Mouse (Mus musculus) forebrain, embryonic 12.5 days (tissue): ENCODE data around the gene Arhgap4. TPM values are rescaled to one million over a fixed set of nuclear protein-coding genes. Genes with fewer than 3 reads are reported as not detected.

Experiments
- ATAC-seq: fragments of 200-750 bp; cut with Nextera tagmentation; 2 replicates; pipeline ENCODE4 v1.8.0; 2017; ENCODE audit warnings: moderate TSS enrichment; ENCODE audit not compliant: low FRiP score
- H3K27ac ChIP-seq: fragments of 300-500 bp; sonication (generic); 2 replicates; pipeline ENCODE4 v1.5.1; 2016; ENCODE audit warnings: mild to moderate bottlenecking
- H3K27me3 ChIP-seq: fragments of 300-500 bp; sonication (generic); 2 replicates; pipeline ENCODE4 v1.6.1; 2016; ENCODE audit warnings: mild to moderate bottlenecking
- H3K36me3 ChIP-seq: fragments of 300-500 bp; sonication (generic); replicated peaks from 2 replicates; pipeline ENCODE4 v1.6.1; 2016; ENCODE audit warnings: mild to moderate bottlenecking
- H3K4me1 ChIP-seq: fragments of 300-500 bp; sonication (generic); 2 replicates; pipeline ENCODE4 v1.6.1; 2016
- H3K4me2 ChIP-seq: fragments of 300-500 bp; sonication (generic); 2 replicates; pipeline ENCODE4 v1.6.1; 2016; ENCODE audit warnings: mild to moderate bottlenecking, moderate library complexity
- H3K4me3 ChIP-seq: fragments of 300-500 bp; sonication (generic); replicated peaks from 2 replicates; pipeline ENCODE4 v1.5.1; 2016; ENCODE audit warnings: mild to moderate bottlenecking
- H3K9ac ChIP-seq: fragments of 300-500 bp; sonication (generic); 2 replicates; pipeline ENCODE4 v1.6.1; 2016; ENCODE audit warnings: mild to moderate bottlenecking
- H3K9me3 ChIP-seq: fragments of 300-500 bp; sonication (generic); 2 replicates; pipeline ENCODE4 v1.6.1; 2016
- WGBS: fragments of 180-500 bp; shearing (Covaris S2); methylation state at CpG from one replicate; pipeline ENCODE4 v1.1.7; 2016; 5-methylcytosine and 5-hydroxymethylcytosine counted together
- polyA plus RNA-seq: library from polyadenylated mRNA; unstranded; fragments of >200 nt; fragmentation: Nextera tagmentation; extraction: Ambion mirVana; gene quantifications from 2 replicates; pipeline ENCODE4 v1.2.1, GENCODE M21; 2016

Gene Arhgap4
- 1.8 and 3.6 TPM in 2 replicates for polyA plus RNA-seq

DNA sequence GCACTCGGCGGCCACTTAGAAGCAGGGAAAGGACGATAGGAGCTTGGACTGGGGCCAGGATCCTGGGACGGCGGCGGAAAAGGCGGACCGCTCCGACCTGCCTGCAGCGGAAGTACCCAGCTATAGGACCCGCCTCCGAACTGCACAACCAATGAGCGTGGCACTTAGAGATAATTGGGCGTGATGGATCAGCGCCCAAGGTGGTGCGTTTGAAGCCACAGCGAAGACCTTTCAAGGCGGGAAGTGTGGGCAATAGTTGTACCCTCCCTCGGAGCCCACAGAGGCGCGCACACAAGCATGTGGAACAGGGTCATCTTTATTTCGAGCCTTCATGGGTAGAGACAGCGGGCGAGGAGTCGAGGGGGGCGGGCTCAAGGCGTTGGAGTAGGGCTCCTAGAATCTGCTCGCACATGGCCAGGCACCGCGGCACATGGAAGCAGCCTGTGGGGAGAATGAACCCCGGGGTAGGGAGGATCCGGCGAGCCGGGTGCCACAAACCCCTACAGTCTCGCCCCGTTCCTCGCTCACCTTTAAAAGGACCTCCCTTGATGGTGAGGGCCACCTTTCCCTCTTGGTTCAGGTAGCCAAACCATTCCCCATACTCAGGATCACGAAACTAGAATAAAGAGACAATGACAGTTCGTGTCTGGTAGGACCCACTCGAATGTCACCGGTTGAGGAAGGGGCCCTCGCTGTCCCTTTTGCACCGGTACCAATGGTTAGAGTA lies at the start of gene Arhgap4, which contains the start of gene Naa10:
TSS of gene Arhgap4 (minus strand) at position 48 of the 727 bp plus-strand sequence.
TSS of gene Naa10 (minus strand) at position 122 of the 727 bp plus-strand sequence.
- H3K4me3 ChIP-seq, result peak within 1 kb of the TSS; percentile 55
- peaks cover 22% of the 10 kb centered on the region for H3K36me3 ChIP-seq
- no peaks in the 10 kb centered on the region for H3K27me3 ChIP-seq
- ATAC-seq, result peak; percentile 98
- H3K27ac ChIP-seq, result peak within 1 kb of the TSS; percentile 83
- peaks cover 10% of the 10 kb centered on the region; the same call in 1 of the 2 replicates for H3K4me1 ChIP-seq
- peak within 1 kb of the TSS; percentile 63 for H3K4me2 ChIP-seq
- H3K9ac ChIP-seq, result peak within 1 kb of the TSS; percentile 69
- no peaks in the 10 kb centered on the region for H3K9me3 ChIP-seq
- WGBS, result 17% methylated on average over 43 of the region's 43 CpGs

DNA sequence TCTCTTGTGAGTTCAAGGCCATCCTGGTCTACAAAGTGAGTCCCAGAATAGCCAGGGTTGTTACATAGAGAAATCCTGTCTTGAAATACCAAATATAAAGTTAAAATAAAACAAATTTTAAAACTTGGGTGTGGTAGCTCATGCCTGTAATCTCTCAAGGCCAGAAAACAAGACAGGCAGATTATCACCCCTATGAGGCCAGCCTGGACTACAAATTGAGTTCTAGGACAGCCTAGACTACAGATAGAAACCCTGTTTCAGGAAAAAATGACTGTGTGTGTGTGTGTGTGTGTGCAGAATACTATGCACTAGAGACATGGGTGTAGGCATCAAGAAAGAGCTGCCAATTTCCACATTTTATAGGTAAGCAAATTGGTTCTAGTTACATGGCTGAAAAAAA lies 49.1 kb upstream of the Arhgap4 start:
- Histone ChIP-seq H3K9ac (no peak overlapping the region), H3K4me2 (no peak overlapping the region), H3K27ac (no peak overlapping the region), H3K4me1 (0 out of 2 replicates have a peak, but pooled peaks cover 3% of the 10 kb centered on the region), H3K36me3 (no peaks in the 10 kb centered on the region), H3K4me3 (no peak overlapping the region), H3K9me3 (no peaks in the 10 kb centered on the region), H3K27me3 (no peaks in the 10 kb centered on the region)
- no peak for ATAC-seq

DNA sequence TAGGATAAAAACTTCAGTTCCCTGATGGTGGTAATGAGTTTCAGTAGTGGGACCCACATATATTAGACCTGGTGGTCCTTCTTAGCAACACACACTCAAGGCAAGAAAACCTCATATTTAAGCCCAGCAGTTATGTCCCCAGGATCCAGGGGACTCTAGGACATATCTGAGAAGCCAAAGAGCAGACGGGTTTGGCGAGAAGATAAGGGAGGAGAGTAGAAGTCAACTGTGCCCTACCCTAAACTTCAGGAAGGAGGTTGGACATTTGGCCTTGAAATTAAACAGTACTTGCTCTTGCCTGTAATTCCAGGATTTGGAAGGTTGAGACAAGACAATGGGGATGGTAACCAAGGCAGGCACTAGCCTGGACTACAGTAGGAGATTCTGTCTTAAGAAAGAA lies 48.1 kb upstream of the Arhgap4 start:
- Histone ChIP-seq H3K36me3 (no peaks in the 10 kb centered on the region), H3K9me3 (no peaks in the 10 kb centered on the region), H3K27me3 (no peaks in the 10 kb centered on the region), H3K4me3 (no peak overlapping the region), H3K27ac (no peak overlapping the region), H3K9ac (no peak overlapping the region), H3K4me1 (peaks cover 4% of the 10 kb centered on the region; the same call in 1 of the 2 replicates), H3K4me2 (no peak overlapping the region)
- 96% methylated on average over 2 of the region's 2 CpGs for WGBS
- ATAC-seq, result no peak

DNA sequence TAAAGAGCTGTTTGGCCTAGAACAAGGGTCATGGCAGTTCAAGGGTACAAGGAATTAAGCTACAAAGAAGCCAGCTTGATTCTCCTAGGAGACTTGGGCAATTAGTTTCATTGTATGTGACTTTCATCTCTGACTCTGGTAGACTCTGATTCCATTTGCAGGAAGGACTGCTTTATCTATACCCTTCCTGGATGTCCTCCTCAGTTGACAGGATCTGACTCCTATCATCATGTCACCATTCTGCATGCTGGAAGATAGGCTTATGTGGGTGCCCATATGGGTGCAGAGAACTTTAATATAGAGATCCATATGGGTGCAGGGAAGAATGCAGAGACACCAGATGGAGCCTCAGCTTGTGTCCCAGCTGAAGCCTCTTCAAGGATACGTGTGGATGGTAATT lies 47.5 kb upstream of the Arhgap4 start:
- 93% methylated on average over 1 of the region's 1 CpGs for WGBS
- no peaks in the 10 kb centered on the region for H3K9me3 ChIP-seq
- H3K36me3 ChIP-seq, result no peaks in the 10 kb centered on the region
- H3K4me2 ChIP-seq, result no peak overlapping the region
- no peak overlapping the region for H3K9ac ChIP-seq
- H3K27me3 ChIP-seq, result no peaks in the 10 kb centered on the region
- H3K4me3 ChIP-seq, result no peak overlapping the region
- no peak for ATAC-seq
- no peak overlapping the region for H3K27ac ChIP-seq
- H3K4me1 ChIP-seq, result peaks cover 9% of the 10 kb centered on the region

DNA sequence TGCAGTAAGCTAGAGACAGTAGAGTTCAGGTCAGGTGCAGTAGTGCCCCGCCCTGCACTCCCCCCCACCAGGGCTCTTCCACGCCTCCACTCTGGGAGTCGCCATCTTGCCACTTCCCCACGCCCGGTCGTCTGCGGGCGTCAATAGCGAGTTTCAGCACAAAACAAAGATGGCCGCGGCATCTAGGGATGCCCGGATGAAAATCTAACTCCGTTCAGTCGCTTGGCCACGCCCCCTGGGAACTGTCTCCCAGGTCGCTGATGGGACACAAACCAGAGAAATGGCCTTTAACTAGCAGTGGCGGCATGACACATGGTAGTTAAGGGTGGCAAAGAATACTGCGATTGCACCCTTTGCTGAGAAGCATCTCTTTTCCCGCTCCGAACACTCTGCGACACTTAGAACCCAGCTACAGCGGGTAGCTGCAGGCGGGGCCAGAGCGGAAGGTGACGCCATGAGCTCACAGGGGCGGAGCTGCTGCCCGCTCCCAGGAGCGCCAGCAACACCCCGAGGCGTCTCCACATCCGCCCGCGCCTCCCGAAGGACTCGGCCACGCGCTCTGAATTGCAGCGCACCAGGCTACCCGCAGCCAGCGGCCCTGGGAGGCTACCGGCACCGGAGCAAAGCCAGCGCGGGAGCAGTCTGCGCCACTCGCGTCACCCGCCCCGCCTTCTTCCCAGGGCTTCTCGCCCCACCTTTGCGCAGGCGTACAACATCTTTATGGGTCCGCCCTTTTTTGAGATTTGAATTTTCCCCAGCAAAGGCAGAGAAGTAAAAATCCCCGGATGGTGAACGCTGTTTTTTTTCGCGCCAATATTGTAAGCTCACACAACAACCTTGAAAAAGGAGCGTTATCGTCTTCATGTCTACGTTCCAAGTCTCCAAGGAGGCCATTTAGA lies 45.8 kb upstream of the Arhgap4 start:
- peak; percentile 90 for ATAC-seq
- 17% methylated on average over 60 of the region's 60 CpGs for WGBS
- no peaks in the 10 kb centered on the region for H3K9me3 ChIP-seq
- H3K27ac ChIP-seq, result peak overlapping the region; percentile 99
- H3K4me1 ChIP-seq, result peaks cover 24% of the 10 kb centered on the region
- no peaks in the 10 kb centered on the region for H3K36me3 ChIP-seq
- peak overlapping the region; percentile 68 for H3K4me3 ChIP-seq
- no peaks in the 10 kb centered on the region for H3K27me3 ChIP-seq
- peak overlapping the region; percentile 45 for H3K4me2 ChIP-seq
- peak overlapping the region; percentile 76 for H3K9ac ChIP-seq

DNA sequence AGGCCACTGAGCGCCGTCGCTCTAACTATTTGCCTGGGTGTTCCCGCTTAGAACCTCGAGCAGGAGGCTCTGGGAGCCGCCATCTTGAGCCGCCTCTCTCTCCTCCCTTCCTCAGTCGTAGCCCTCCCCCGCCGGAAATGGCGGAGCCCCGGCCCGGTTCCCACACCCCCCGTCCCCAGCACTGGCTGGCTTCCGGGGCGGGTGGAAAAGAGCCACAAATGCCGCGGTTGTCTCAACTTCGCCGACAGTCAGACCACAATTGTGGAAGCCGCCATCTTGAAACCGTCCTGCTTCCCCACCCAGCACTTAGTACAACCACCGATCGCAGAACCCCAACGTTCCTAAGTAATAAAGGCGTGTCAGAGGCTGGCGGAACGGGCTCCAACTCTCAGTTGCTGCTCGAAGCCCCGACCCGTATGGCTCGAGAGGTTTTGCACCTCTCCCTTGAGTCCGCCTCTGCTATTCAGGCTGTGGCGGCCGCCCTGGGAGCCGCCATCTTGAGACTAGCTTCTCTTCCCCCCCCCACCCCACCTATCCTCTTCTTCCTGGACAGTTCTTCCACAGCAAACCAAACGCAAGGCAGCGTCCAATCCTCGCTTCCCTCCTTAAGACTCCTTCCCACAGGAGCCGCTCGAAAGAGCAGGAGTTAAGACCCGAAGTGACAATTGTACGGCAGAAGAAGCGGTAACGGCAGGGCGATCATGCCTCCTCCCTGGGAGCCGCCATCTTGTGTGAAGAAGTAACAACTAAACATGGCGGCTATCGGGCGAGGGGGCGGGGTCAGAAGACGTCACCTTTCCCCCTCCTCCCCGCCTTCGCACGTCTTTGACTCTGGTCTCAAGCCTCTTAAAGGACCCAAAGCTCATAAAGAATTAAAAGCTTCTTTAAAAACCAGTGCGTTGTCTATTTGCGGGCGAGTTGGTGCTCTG lies 44.8 kb upstream of the Arhgap4 start, which contains the start of gene Hcfc1:
TSS of gene Hcfc1 (minus strand) at position 110 of the 929 bp plus-strand sequence.
- ATAC-seq, result peak; percentile 79

DNA sequence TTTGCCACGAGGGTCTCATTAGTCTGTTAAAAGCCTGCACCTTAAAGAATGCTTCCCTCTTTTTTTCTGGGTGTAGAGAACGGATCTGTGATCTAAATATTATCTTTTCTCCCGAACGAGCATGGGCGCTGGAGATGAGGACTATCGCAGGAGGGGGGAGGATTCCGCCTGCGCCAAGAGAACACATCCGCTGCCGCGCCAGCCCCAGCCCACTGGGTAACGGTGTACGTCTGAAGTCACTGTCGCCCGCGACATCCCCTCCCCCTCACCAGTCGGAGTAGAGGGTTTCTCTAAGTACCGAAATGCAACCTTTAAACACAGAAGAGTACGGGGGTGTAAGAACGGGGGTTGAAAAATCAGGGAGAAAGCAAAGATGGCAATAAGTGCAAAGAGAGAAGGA lies 43.6 kb upstream of the Arhgap4 start:
- H3K4me2 ChIP-seq, result peak overlapping the region; percentile 74
- no peaks in the 10 kb centered on the region for H3K27me3 ChIP-seq
- ATAC-seq, result no peak
- H3K4me1 ChIP-seq, result peaks cover 26% of the 10 kb centered on the region
- H3K36me3 ChIP-seq, result peaks cover 9% of the 10 kb centered on the region; the same call in 1 of the 2 replicates
- H3K27ac ChIP-seq, result peak overlapping the region; percentile 99
- no peaks in the 10 kb centered on the region for H3K9me3 ChIP-seq
- 21% methylated on average over 20 of the region's 20 CpGs for WGBS
- H3K9ac ChIP-seq, result peak overlapping the region; percentile 76
- peak overlapping the region; percentile 68 for H3K4me3 ChIP-seq

More for the DNA sequence above, 44.8 kb upstream of the Arhgap4 start, which contains the start of gene Hcfc1:
- no peaks in the 10 kb centered on the region for H3K9me3 ChIP-seq
- H3K36me3 ChIP-seq, result 0 out of 2 replicates have a peak, but pooled peaks cover 3% of the 10 kb centered on the region
- no peaks in the 10 kb centered on the region for H3K27me3 ChIP-seq
- peak within 1 kb of the TSS; percentile 68 for H3K4me3 ChIP-seq
- H3K9ac ChIP-seq, result peak within 1 kb of the TSS; percentile 76
- H3K4me2 ChIP-seq, result peak within 1 kb of the TSS; percentile 74
- H3K4me1 ChIP-seq, result peaks cover 26% of the 10 kb centered on the region
- WGBS, result 20% methylated on average over 58 of the region's 58 CpGs
- peak within 1 kb of the TSS; percentile 99 for H3K27ac ChIP-seq

DNA sequence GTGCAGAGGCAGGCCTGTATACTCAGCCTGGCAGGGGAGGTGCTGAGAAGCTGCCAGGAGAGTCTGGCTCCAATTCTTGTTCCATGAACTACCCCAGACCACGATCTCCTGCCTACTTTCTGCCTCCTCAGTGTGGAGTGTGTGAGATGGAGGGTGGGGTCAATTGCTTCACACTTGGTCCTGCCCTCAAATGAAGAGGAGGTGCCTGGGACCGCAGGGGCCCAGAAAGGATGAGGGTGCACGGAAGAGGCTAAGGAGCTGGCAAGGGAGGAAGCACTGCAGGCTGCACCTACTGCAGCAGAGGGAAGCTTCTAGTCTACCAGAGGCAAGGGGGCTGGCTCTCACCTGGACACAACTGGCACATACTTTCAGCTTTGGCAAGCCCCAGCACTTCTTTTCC lies 42.7 kb upstream of the Arhgap4 start:
- Histone ChIP-seq H3K36me3 (peaks cover 19% of the 10 kb centered on the region), H3K4me1 (peaks cover 26% of the 10 kb centered on the region), H3K4me2 (peak overlapping the region; percentile 74), H3K27me3 (no peaks in the 10 kb centered on the region), H3K9me3 (no peaks in the 10 kb centered on the region), H3K9ac (peak overlapping the region; percentile 76), H3K27ac (0 out of 2 replicates have a peak overlapping the region, but pooled peaks have one; percentile 13), H3K4me3 (peak overlapping the region; percentile 68)
- no peak for ATAC-seq
- WGBS, result 57% methylated on average over 3 of the region's 3 CpGs

DNA sequence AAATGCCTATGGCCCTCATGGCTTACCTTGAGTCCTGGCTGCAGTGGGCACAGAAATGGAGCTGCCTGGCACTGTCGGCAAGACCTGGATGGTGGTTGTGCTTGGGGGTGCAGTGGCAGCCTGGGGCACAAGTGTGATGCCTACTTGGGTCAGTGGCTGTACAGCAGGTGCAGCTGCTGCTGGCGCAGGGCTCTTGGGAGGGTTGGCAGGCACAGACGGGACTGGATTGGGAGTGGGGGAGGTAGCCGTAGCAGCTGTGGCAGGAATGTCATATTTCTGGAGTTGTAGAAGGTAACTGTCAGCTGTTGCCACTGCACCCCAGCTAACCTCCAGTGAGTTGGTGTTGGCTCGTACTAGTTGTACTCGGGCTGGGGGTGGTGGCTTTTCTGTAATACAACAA lies 33.3 kb upstream of the Arhgap4 start:
- ATAC-seq, result no peak
- Histone ChIP-seq H3K27ac (no peak overlapping the region), H3K4me1 (no peaks in the 10 kb centered on the region), H3K36me3 (peaks cover 87% of the 10 kb centered on the region), H3K9me3 (no peaks in the 10 kb centered on the region), H3K4me3 (no peak overlapping the region), H3K9ac (no peak overlapping the region), H3K4me2 (no peak overlapping the region), H3K27me3 (no peaks in the 10 kb centered on the region)
- WGBS, result 89% methylated on average over 6 of the region's 6 CpGs

DNA sequence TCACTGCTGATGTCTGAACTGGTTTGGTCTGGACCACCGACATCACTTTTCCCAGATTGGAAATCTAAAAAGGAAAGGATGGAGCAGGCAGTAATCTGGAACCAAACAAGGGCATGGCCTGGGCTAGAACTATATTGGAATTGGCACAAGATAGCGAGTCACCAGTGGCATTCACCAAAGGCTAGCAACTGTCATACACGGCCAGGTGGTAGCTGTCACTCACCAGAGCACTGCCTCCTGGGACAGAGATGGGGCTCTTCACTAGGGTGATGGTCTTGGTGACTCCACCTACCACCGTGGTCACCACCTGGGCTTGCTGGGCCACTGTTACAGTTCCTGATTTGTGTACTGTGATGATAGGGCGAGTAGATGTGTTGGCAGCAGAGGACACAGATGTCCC lies 30.9 kb upstream of the Arhgap4 start:
- WGBS, result 84% methylated on average over 5 of the region's 5 CpGs
- no peaks in the 10 kb centered on the region for H3K4me1 ChIP-seq
- H3K4me2 ChIP-seq, result no peak overlapping the region
- no peaks in the 10 kb centered on the region for H3K27me3 ChIP-seq
- ATAC-seq, result no peak
- no peak overlapping the region for H3K4me3 ChIP-seq
- no peaks in the 10 kb centered on the region for H3K9me3 ChIP-seq
- no peak overlapping the region for H3K9ac ChIP-seq
- H3K27ac ChIP-seq, result no peak overlapping the region
- peaks cover 90% of the 10 kb centered on the region for H3K36me3 ChIP-seq

DNA sequence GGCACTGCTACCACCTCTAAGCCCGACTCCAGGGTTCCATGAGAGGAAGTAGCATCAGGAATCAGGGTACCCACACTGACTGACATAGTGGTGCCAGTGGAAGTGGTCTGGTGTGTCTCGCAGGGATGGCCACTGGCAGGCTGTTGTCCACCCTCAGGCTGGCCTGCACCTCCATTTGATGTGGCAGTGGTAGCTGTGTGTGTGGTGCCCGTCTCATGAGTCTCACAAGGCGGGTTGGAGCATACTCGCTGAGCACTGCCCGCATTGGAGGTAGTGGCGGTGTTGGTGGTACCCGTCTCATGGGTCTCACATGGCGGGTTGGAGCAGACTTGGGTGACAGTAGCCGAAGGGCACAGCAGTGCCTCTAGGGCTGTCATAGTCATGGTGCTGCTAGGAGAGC lies 27.7 kb upstream of the Arhgap4 start:
- no peaks in the 10 kb centered on the region for H3K4me1 ChIP-seq
- peaks cover 99% of the 10 kb centered on the region for H3K36me3 ChIP-seq
- H3K9ac ChIP-seq, result no peak overlapping the region
- no peak for ATAC-seq
- WGBS, result 94% methylated on average over 10 of the region's 10 CpGs
- no peaks in the 10 kb centered on the region for H3K27me3 ChIP-seq
- H3K9me3 ChIP-seq, result no peaks in the 10 kb centered on the region
- H3K4me2 ChIP-seq, result no peak overlapping the region
- no peak overlapping the region for H3K27ac ChIP-seq
- H3K4me3 ChIP-seq, result no peak overlapping the region
